Mouse (Mus musculus) gastrocnemius, postnatal 10 days (tissue): ENCODE data around the gene Snx13. TPM values are rescaled to one million over a fixed set of nuclear protein-coding genes. Genes with fewer than 3 reads are reported as not detected.

Source experiments
- DNase-seq: peaks from one replicate; pipeline ENCODE4 v3.0.0; 2021; ENCODE audit warnings: mixed read lengths
- total RNA-seq, 2 experiments: library from RNA; stranded (reverse); gene quantifications; 2 replicates each; pipeline ENCODE4 v1.2.3; 2021

Snx13 gene
- total RNA-seq, 2 experiments from 2014 or later, result 33.3 to 35.1 TPM

DNA sequence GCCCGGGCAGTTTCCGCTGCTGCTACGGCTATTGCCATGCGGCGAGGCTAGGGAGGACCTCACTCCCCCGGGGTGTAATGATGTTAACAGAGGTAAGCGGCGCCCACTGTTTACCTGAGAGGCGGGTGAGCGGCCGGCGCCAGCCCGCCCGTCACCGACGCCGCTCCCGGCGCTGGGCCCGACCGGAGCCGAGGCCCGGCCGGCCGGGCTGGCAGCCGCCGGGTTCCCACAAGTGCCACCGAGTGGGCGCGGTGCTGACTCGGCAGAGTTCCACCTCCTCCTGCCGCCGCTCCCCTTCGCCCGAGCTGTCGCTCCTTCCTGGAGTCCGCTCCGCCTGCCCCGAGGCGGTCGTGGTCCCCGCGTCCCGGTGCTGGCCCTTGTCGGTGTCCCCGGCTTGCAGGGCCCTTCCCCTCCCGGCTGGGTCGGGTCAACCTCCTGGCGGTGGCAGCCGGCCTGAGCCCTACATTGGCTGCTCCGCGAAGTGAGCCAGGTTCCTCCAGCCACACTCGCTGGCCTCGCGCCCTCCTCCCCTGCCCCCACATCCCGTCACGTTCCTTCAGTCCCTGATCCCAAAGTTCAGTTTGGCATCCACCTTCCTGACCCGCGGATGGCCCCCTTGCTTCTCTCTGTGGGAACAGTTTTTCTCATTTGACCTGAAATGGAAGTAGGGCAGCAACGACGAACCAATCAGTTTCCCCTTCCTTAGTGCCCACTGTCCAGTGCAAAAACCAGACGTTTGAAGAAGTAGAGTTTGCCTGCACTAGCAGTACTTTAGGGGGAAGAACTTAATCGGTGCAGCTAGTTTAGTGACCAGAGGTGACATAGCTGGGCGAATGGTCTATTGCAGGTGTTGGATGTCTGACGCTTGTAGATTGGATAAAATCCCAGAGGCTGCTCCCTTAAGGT, 587 bp downstream of the Snx13 start:
- peak; percentile 69 for DNase-seq

DNA sequence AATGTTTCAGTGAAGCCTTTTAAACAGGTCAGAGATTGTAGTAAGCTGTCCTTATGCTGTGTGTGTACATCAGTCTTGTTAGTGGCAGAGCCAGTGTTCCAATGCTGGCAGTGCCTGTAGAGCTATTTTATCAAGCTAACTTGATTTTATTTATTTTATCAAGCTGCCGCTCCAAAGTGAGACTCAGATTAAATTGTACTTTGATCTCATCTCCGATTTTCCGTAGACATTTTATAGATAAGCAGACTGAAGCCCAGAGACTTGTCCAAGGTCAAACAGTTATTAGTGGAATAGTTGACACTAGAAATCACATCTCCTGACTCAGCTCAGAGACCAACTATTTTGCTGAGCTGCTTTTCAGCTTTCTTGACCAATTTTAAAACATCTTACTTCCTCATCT, 1.9 kb downstream of the Snx13 start:
- no peak for DNase-seq

DNA sequence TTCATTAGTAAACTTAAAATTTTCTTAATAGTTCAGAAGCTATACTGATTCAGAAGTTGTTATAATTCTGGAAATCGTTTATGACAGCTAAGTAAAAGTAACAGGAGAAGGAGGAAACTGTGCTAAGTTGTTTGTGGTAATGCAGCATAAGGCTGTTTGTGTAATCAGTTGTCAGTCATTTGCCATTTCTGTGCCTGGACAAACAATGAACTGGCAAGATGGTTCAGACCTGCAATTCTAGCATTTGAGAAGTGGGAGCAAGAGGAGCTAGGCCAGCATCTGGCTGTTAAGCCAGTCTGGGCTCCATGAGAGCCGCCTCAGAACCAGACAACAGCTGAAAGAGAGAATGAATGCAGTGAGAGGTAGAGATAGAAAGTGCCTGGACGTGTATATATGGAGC, 3.5 kb downstream of the Snx13 start:
- no peak for DNase-seq

DNA sequence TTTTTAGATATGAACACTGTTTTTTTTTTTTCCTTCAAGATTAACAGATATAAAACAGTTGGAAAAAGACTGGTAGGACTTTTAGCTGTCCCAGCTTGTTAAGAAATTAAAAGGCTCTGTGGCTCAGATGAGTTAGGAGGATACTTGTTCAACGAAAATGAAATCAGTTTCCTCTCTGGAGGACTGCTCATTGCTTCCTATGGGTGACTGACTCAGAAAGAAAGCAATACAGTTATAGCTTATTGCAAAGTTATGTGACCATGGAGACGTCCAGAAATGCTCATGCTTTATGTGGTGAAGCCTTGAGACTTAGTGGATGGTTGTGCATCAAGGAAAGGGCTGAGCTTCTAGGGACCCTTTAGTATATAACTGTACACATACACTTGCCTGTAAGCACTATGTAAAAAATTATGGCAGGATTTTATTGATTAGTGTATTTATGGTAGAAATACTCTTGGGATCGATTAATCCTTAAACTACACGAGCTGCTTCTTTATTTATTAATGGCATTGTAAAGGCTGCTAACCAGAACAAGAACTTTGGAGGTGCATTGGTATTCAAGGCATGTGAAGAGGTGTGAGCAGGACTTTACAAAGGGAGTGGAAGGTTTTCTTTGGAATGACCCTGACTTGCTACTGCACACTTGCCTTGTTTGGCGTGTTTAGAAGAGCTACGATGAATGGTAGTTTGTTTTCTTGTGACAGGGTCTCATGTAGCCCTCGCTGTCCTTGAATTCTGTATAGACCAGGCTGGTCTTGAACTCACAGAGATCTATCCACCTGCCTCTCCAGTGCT, 4.2 kb downstream of the Snx13 start:
- DNase-seq, result no peak

DNA sequence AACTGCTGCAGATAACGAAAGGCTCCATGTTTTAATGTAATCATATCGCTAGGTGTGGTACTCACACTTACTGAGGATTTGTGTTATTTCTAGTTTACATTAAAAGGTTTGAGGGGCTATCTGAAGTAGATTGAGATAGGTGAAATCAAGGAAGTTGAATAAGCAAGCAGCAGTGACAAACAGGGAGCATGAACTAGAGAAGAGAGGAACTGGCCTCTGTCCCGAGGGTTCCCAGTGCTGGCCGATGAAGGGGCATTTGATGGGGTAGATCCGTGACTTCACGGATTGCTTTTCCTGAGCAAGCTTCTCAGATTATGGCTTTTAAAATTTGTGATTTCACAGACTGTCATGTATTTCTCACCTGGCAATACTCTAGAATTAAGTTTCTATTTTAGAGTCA, 7.4 kb downstream of the Snx13 start:
- DNase-seq, result no peak

DNA sequence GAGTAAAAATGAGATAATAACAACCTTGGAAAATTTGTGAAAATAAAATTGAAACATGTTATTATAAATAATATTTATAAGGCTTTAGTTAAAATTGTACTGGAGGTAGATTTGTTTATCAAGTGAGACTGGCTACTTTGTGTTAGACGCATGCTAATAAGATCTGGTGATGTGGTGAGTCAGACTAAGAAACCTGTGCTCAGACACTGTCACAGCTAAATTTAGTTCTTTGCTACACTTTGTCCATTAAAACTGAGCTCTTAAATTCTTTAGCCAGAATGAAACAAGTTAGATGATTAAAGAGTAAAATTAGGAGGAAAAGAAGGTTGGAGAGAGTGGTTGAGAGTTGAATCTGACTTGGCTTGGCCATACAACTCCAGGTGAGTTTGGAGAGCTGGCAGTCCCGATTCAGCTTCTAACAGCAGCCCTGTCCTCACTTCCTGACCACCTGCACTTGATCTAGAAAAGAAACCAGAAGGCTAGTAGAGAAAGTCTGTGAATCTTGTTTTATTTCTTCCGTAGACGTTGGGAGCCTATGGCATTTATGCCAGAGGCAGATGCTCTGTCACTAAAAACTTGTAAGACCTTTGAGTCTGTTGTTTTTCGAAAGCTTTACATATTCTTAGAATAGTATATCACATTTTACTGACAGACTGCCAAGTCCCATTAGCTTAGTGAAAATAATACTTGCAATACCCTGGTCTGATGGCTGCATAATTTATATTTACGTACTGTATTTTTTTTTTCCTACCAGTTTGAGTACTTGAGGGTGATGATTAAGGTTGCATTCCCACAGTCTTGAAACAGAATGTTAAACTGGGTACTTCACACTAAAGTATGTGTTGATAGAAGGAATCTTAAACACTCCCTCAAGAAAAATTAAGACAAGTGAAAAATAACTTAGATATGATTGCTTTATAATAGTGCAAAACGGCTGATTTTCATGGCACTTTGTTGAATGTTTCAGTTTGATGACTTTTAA, 8.4 kb downstream of the Snx13 start:
- no peak for DNase-seq

DNA sequence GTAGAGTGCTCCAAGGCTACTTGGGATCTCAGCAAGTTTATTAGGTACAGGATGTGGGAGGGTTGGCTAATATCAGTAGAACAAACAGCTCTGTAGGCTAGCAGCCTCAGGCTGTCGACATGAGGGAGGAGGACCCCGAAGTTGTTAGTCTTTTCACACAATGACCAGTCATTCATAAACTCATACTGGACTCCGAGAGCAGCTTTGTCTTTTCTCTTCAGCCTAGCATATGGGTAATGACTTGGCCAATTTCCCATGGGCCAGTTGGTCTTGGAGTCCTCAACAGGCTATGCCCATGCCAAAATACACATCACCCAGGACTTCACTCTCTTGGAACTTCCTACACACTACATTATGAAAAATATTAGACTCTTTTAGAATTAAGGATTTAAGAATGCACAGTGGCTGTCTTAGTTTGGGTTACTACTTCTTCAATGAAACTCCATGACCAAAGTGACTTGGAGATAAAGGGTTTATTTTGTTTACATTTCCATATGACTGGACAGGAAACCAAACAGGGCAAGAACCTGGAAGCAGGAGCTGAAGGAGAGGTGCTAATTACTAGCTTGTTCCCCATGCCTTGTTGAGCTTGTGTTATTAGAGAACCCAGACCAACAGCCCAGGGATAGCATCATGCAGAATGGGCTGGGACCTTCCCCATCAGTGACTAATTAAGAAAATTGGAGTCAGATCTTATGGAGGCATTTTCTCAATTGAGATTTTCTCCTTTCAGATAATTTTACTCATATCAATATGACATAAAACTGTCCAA, 16.9 kb downstream of the Snx13 start:
- DNase-seq, result no peak

DNA sequence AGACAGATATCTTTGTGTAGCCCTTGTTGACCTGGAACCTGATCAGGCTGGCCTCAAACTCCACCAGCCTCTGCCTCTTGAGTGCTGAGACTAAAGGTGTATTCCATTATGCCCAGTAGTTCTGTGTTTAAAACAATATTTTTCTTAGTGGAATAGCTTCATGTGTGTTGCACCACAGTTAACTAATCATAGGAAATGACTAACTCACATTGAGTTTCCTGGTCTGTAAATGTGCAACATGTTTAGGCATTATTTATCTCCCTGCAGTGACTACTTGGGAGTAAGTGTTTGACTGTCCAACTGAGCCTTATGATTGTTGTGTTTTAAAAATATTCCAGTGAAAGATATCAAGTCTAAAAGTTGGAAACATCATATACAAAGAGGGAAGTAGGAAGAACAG, 20.6 kb downstream of the Snx13 start:
- DNase-seq, result no peak

DNA sequence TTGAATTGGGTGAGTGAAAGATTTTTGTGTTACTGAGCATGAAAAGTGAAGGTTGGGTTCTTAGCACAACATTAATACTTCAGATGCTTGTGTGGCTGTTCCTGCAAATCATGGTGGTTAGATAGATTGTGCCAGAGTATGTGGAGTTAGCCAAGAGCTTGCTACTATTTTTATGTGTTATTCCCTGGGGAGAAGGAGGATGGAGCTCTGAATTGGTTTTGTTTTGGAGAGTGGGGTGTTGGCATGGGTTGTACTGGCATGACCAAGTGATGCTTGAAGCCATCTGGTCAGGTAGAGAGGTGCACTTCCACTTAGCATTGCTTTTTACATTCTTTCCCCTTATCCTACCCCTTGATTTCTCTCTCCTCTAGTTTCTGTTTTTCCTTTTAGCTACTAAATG, 24.4 kb downstream of the Snx13 start:
- no peak for DNase-seq

DNA sequence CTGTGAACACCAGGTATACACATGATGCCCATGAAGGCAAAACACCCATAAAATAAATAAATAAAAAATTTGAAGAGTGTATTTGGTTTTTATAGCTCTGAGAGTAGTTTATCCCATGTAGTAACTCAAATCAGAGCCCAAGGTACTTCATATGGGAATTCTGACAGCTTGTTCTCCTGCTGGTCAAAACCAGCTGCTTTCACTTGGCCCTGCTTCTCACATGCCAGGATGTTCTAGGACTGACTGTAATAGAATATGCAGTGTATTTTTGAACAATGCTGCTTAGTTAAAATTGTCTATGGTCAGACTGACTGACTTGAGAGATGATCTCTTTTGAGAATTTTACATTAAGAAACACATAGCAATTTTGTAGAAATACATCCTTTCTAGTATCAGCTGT, 25.2 kb downstream of the Snx13 start:
- no peak for DNase-seq

DNA sequence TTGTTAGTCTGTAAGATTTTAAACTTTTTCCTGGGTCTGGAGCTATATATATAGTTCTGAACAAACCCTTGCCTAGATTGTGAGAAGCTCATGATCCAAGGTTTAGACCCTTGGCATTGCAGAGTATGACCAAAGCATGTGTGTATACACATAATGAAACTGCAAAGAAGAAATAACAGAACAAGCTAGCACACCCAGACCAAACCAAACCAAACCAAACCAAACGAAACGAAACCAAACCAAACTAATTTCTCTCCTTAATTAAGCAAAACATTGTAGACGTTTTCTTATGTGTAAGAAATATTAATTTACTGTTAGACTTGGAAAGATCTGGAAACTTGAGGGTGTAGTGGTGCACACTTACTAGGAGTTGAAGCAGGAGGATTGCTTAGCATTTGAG, 29.0 kb downstream of the Snx13 start:
- DNase-seq, result no peak

DNA sequence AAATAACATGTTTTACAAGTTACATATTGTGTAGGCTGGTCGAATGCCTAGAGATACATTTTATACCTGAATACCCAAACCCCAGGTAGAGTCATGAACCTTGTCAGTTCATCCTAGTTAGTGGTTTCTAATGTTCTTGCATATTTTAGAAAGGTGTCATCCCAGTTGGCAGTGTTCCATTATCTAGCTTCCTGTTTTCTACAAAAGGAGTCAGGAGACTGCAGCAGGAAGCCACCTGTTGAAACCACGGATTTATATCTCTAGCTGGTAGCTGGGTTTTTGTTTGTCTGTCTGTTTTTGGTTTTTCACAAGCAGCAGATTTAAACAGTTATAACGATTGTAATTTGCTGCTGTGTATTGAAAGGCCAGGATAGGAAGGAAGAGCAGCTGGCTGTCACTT, 76.6 kb downstream of the Snx13 start:
- DNase-seq, result no peak

DNA sequence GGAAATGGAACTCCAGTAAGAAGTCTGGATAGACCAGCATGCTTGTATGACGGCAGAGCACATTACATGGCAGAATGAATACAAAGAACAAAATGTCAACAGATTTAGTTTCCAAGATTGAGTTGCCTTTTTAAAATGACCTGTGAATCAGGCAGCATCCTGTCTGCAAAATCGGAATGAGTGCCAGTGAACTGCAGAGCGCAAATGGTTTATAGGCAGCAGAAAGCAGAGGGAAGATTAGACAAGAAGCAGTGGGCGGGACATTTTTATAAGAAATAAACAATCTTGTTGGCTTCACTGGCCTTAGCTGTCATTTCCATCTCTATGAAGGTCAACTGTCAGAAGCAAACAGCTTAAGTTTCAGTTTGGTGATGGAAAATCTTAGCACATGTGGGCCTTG, 106.2 kb downstream of the Snx13 start:
- no peak for DNase-seq

DNA sequence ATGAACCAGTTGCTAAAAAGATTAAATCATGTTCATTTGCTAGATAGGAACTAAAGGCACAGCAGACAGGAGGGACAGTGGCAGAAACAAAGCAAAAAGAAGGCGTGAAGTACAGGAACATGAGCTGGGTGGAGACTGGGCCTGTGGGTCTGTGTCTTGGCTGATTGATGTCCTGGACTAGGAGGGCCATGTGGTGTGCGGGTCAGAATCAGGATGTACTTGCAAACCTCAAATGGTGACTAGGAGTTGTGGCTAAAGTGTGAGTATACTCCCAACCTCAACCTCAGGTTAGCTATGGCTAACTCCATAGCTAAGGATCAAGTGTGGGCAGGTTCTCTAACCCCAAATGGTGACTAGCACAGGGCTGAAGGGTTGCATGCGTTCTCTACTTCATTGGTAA, 107.2 kb downstream of the Snx13 start:
- DNase-seq, result no peak

DNA sequence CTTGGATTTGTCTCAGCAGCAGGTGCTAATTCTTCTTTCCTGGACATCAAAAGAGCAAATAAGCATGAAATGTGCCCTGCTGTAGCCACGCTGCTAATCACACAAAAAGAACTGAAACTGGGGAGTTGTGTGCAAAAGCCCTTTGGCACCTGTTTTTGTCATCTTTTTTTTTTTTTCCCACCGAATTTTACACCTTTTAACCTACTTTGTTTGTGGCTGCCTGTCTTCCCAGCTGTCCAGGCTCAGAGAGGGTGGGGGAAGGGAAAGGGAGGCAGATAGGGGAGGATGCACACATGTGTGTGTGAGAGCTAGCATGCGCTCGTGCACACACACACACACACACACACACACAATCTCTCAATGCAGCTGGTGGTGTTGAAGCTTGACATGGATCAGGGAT, 110.3 kb downstream of the Snx13 start:
- no peak for DNase-seq

DNA sequence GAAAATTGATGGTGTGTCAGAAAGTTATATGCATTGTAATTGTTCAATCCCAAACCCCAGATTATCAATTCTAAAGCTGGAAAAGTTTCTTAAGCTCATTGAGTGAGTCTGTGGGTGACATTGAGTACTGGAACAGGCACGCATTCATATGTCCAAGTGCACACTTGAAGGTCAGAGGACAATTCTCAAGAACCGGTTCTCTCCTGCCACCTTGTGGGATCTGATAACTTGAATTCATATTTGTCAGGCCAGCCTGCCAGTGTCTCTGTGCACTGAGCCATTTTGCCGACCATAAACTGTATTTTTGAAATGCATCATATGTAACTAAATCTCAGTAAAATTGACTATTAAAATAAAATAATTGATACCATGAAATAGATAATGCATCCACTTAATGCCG, 114.7 kb downstream of the Snx13 start:
- DNase-seq, result no peak

DNA sequence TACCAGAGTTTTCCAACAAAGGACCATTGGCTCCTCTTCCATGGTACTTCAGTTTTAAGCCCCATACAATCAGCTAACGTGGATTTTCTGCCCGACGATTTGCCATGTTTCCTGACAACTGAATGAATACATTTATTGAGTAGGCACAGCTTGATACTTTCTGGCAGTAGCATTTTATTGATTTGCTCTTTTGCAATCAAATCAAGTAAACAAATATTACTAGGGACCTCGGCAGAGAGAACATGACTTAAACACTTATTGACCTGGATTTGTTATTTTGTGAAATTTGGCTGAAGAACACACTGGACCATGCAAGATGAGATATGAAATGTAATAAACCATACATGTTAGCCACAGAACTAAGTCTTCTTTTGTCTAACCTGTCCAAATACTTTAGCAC, 123.3 kb downstream of the Snx13 start:
- no peak for DNase-seq

DNA sequence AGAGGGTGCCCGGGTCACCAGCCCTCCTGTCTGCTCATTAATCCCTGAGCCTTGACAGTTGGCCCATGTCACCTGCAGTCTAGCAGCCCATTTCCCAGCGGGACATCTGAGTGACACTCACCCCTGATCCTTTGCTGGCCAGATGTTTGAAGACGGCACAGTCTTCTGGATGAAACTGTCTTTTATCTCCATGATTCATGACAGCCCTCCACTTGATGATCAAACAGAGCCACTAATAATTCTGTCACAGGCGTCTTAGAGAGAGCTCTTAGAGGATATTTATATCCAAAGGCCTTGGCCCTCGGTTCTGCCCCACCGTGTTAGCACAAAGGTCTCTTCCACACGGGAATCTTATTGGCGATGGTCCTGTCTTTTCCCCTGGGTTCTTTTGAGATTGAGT, 129.0 kb downstream of the Snx13 start:
- no peak for DNase-seq

DNA sequence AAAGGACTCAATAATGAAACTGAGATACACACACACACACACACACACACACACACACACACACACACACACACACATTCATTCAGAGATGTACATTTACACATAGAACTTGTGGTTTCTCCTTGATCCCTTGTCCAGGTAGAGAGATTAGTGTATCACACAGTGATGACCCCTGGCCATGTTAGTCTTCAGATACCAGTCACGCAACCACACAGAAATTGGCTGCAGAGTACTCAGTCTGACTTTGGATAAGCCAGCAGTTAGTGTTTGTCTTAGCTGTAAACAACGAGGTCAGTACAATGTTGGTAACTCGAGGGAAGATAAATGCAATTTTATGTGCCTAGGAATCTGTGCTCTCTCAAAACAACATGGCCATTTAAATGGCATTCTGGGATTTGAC, 129.6 kb downstream of the Snx13 start:
- no peak for DNase-seq

DNA sequence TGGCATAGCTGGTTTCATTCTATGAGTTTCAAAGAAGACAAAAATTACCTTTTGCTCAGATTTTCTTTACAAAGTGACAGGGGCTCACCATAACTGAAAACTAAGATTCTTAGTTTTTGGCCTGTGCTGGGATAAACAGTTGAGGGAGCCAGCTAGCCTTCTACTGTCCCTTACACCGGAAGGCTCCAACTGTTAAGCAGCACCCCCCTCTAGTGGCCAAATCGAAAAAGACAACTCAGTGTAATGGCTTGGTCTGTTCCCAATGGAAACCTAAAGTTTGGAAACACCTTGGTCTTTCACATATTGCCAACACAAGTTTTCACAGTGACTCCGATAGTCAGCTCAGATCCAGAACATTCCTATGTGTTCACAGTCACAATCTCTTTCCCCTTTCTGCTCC, 135.7 kb downstream of the Snx13 start:
- DNase-seq, result peak; percentile 82

DNA sequence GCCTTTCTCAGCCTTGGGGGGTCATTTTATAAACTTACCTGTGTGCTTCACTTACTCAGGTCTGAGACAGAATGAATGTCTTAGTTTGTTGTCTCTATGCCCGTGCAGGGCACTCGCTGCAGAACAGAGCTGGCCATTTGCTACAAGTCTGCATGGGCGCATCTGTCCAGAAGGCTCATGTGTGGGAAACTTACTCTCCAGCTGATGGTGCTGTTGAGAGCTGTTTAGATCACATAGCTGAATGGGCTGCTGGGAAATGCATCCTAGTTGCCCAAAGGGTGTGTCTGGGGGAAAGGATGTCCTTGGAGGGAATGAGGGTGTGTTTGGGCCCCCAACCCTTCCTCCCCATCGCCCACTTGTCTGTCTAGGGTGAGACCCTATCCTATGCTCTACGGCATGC, 137.3 kb downstream of the Snx13 start:
- no peak for DNase-seq
